Mouse (Mus musculus) MEL (cell line): ENCODE results near the gene Kifc5b. TPM values are rescaled to one million over a fixed set of nuclear protein-coding genes. Genes with fewer than 3 reads are reported as not detected.

Experiments used
- DNase-seq: peaks from one replicate; pipeline ENCODE4 v3.0.0; 2011; ENCODE audit warnings: low read depth, low spot score
- H3K27ac ChIP-seq: 2 replicates; pipeline ENCODE4 v1.5.1; 2012; ENCODE audit warnings: low read depth, mild to moderate bottlenecking, control low read depth, low read length, moderate library complexity; ENCODE audit not compliant: control insufficient read depth
- H3K27me3 ChIP-seq, 2 experiments: fragments of 150-350 bp in 1 of 2; sonication (generic) in 1 of 2; 2 replicates each; pipeline ENCODE4 v1.6.1; 2012; ENCODE audit warnings: low read length in 2 of 2, mild to moderate bottlenecking in 2 of 2, improper control_type of control experiment in 1 of 2, moderate library complexity in 1 of 2; ENCODE audit not compliant: insufficient read depth in 2 of 2, control insufficient read depth in 1 of 2
- H3K36me3 ChIP-seq, 2 experiments: 2 replicates each; pipeline ENCODE4 v1.6.1; 2012 to 2014; ENCODE audit warnings: low read length in 2 of 2, improper control_type of control experiment in 1 of 2, inconsistent platforms in 1 of 2, mild to moderate bottlenecking in 1 of 2; ENCODE audit not compliant: insufficient read depth in 2 of 2, control insufficient read depth in 1 of 2
- H3K4me1 ChIP-seq, 2 experiments: fragments of 150-350 bp in 1 of 2; sonication (generic) in 1 of 2; 2 replicates each; pipeline ENCODE4 v1.6.1; 2012; ENCODE audit warnings: low read length in 2 of 2, improper control_type of control experiment in 1 of 2, mild to moderate bottlenecking in 1 of 2; ENCODE audit not compliant: insufficient read depth in 2 of 2, control insufficient read depth in 1 of 2
- H3K4me3 ChIP-seq, 2 experiments: fragments of 150-350 bp in 1 of 2; sonication (generic) in 1 of 2; 2 replicates each; pipeline ENCODE4 v1.5.1; 2012; ENCODE audit warnings: low read depth in 2 of 2, low read length in 2 of 2, mild to moderate bottlenecking in 2 of 2, moderate library complexity in 2 of 2, control low read depth in 1 of 2, improper control_type of control experiment in 1 of 2; ENCODE audit not compliant: control insufficient read depth in 1 of 2, insufficient read depth in 1 of 2
- H3K79me2 ChIP-seq: 2 replicates; pipeline ENCODE4 v1.6.1; 2012; ENCODE audit warnings: mild to moderate bottlenecking, low read length, moderate library complexity; ENCODE audit not compliant: control insufficient read depth, poor library complexity, insufficient read depth
- H3K9ac ChIP-seq: 2 replicates; pipeline ENCODE4 v1.6.1; 2012; ENCODE audit warnings: low read depth, mild to moderate bottlenecking, control low read depth, low read length, moderate library complexity; ENCODE audit not compliant: control insufficient read depth, poor library complexity, severe bottlenecking
- H3K9me3 ChIP-seq: fragments of 150-350 bp; sonication (generic); replicated peaks from 2 replicates; pipeline ENCODE4 v1.6.1; 2012; ENCODE audit warnings: mild to moderate bottlenecking, low read length, improper control_type of control experiment, moderate library complexity; ENCODE audit not compliant: insufficient read depth
- CHD1 ChIP-seq: IDR thresholded peaks from 2 replicates; pipeline ENCODE4 v1.6.1; 2012; ENCODE audit warnings: low read depth, mild to moderate bottlenecking, inconsistent platforms, low read length, improper control_type of control experiment
- CHD2 ChIP-seq: IDR thresholded peaks from 2 replicates; pipeline ENCODE4 v1.6.1; 2011; ENCODE audit warnings: low read length, improper control_type of control experiment
- E2F4 ChIP-seq: IDR thresholded peaks from 2 replicates; pipeline ENCODE4 v1.6.1; 2011; ENCODE audit warnings: low read depth, low read length, improper control_type of control experiment, borderline replicate concordance
- ELF1 ChIP-seq: IDR thresholded peaks from 2 replicates; pipeline ENCODE4 v1.6.1; 2014; ENCODE audit warnings: low read depth, mild to moderate bottlenecking, inconsistent platforms, low read length, improper control_type of control experiment, moderate library complexity
- EP300 ChIP-seq, 2 experiments: IDR thresholded peaks; 2 replicates each; pipeline ENCODE4 v1.6.1; 2011; ENCODE audit warnings: improper control_type of control experiment in 2 of 2, low read length in 2 of 2, low read depth in 1 of 2, mild to moderate bottlenecking in 1 of 2
- GATA1 ChIP-seq: IDR thresholded peaks from 2 replicates; pipeline ENCODE4 v1.6.1; 2011; ENCODE audit warnings: low read depth, low read length, improper control_type of control experiment
- MAFK ChIP-seq: IDR thresholded peaks from 2 replicates; pipeline ENCODE4 v1.6.1; 2011; ENCODE audit warnings: low read depth, mild to moderate bottlenecking, low read length, improper control_type of control experiment, borderline replicate concordance
- MAX ChIP-seq: IDR thresholded peaks from 2 replicates; pipeline ENCODE4 v1.6.1; 2011; ENCODE audit warnings: low read length, improper control_type of control experiment
- MEF2A ChIP-seq: IDR thresholded peaks from 2 replicates; pipeline ENCODE4 v1.6.1; 2014; ENCODE audit warnings: low read depth, mild to moderate bottlenecking, inconsistent platforms, low read length, improper control_type of control experiment; ENCODE audit not compliant: poor library complexity, insufficient replicate concordance, severe bottlenecking; ENCODE audit errors: extremely low read depth
- MXI1 ChIP-seq: IDR thresholded peaks from 2 replicates; pipeline ENCODE4 v1.6.1; 2011; ENCODE audit warnings: mild to moderate bottlenecking, low read depth, low read length, improper control_type of control experiment
- MYB ChIP-seq: IDR thresholded peaks from 2 replicates; pipeline ENCODE4 v1.6.1; 2011; ENCODE audit warnings: mild to moderate bottlenecking, low read depth, low read length, improper control_type of control experiment
- MYC ChIP-seq: IDR thresholded peaks from 2 replicates; pipeline ENCODE4 v1.6.1; 2011; ENCODE audit warnings: low read depth, mild to moderate bottlenecking, low read length, improper control_type of control experiment, moderate library complexity
- NELFE ChIP-seq: IDR thresholded peaks from 2 replicates; pipeline ENCODE4 v1.6.1; 2011; ENCODE audit warnings: low read depth, low read length, improper control_type of control experiment
- POLR2A ChIP-seq, 2 experiments: IDR thresholded peaks; 2 replicates each; pipeline ENCODE4 v1.6.1; 2011 to 2012; ENCODE audit warnings: low read length in 2 of 2, mild to moderate bottlenecking in 2 of 2, control low read depth in 1 of 2, improper control_type of control experiment in 1 of 2, low read depth in 1 of 2, moderate library complexity in 1 of 2; ENCODE audit not compliant: control insufficient read depth in 1 of 2, insufficient read depth in 1 of 2, poor library complexity in 1 of 2
- POLR2AphosphoS2 ChIP-seq: IDR thresholded peaks from 2 replicates; pipeline ENCODE4 v1.6.1; 2011; ENCODE audit warnings: low read length, improper control_type of control experiment
- POLR2AphosphoS5 ChIP-seq: IDR thresholded peaks from 2 replicates; pipeline ENCODE4 v1.6.1; 2012; ENCODE audit warnings: low read depth, borderline replicate concordance, mild to moderate bottlenecking, inconsistent platforms, low read length, moderate library complexity, mixed read lengths
- RCOR1 ChIP-seq: IDR thresholded peaks from 2 replicates; pipeline ENCODE4 v1.6.1; 2012; ENCODE audit warnings: low read depth, mild to moderate bottlenecking, inconsistent platforms, low read length, improper control_type of control experiment
- SMC3 ChIP-seq: IDR thresholded peaks from 2 replicates; pipeline ENCODE4 v1.6.1; 2011; ENCODE audit warnings: low read depth, low read length, improper control_type of control experiment
- TAL1 ChIP-seq: IDR thresholded peaks from 2 replicates; pipeline ENCODE4 v1.6.1; 2012; ENCODE audit warnings: mild to moderate bottlenecking, inconsistent platforms, low read length, moderate library complexity, mixed read lengths
- TCF12 ChIP-seq: IDR thresholded peaks from 2 replicates; pipeline ENCODE4 v1.6.1; 2014; ENCODE audit warnings: low read depth, mild to moderate bottlenecking, inconsistent platforms, low read length, improper control_type of control experiment, moderate library complexity
- UBTF ChIP-seq: IDR thresholded peaks from 2 replicates; pipeline ENCODE4 v1.6.1; 2012; ENCODE audit warnings: low read depth, mild to moderate bottlenecking, inconsistent platforms, low read length, improper control_type of control experiment, moderate library complexity, borderline replicate concordance; ENCODE audit not compliant: insufficient read depth
- USF1 ChIP-seq: IDR thresholded peaks from 2 replicates; pipeline ENCODE4 v1.6.1; 2014; ENCODE audit warnings: low read depth, mild to moderate bottlenecking, inconsistent platforms, low read length, improper control_type of control experiment, moderate library complexity
- ZC3H11A ChIP-seq: IDR thresholded peaks from 2 replicates; pipeline ENCODE4 v1.6.1; 2012; ENCODE audit warnings: low read depth, mild to moderate bottlenecking, inconsistent platforms, low read length, improper control_type of control experiment
- ZKSCAN1 ChIP-seq: IDR thresholded peaks from 2 replicates; pipeline ENCODE4 v1.6.1; 2012; ENCODE audit warnings: low read depth, mild to moderate bottlenecking, inconsistent platforms, low read length, improper control_type of control experiment, moderate library complexity
- ZMIZ1 ChIP-seq: IDR thresholded peaks from 2 replicates; pipeline ENCODE4 v1.6.1; 2012; ENCODE audit warnings: low read depth, mild to moderate bottlenecking, inconsistent platforms, low read length, improper control_type of control experiment, moderate library complexity
- ZNF384 ChIP-seq: IDR thresholded peaks from 2 replicates; pipeline ENCODE4 v1.6.1; 2012; ENCODE audit warnings: low read depth, mild to moderate bottlenecking, inconsistent platforms, low read length, improper control_type of control experiment
- polyA plus RNA-seq, 2 experiments: library from polyadenylated mRNA; stranded (reverse) in 1 of 2; unstranded in 1 of 2; fragments of >175 nt in 1 of 2; fragments of >200 nt in 1 of 2; gene quantifications; 2 replicates each; pipeline versions ENCODE4 v1.2.1 to v1.2.4; 2012; ENCODE audit warnings: low replicate concordance in 2 of 2, low read depth in 1 of 2; ENCODE audit not compliant: insufficient read length in 2 of 2, insufficient read depth in 1 of 2, missing spikeins in 1 of 2
- total RNA-seq: library from RNA; depleted of rRNA; stranded (reverse); fragments of 300-350 nt; gene quantifications from 2 replicates; pipeline ENCODE4 v1.2.3, GENCODE M21; 2012

The Kifc5b gene
- total and polyA plus RNA-seq, 3 experiments, result 10.6 to 111 (median 45.4) TPM

DNA sequence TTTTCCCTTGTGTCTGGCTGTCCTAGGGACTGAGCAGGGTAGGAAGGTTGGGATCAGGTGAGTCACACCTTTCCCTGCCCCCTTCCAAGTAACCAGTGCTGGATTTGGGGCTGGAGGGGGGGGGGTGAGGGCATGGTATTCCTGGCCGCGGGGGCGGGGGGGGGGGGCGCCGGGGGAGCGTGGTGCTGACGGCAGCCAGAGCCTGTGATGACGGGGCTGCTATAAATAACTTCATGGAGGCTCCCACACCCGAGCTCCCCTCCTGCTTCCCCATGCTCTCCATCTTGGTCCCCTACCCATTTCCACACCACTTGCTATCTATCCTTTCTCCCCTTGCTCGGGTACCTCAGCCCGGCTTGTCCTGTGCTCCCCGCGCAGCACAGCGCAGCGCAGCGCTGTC is 36.8 kb downstream of the Kifc5b start:
- no peaks in the 10 kb centered on the region for H3K27me3 ChIP-seq
- no peak overlapping the region for H3K4me3 ChIP-seq
- no peaks in the 10 kb centered on the region for H3K9me3 ChIP-seq
- H3K79me2 ChIP-seq, result peaks cover 4% of the 10 kb centered on the region
- no peak for TF ChIP-seq CHD2
- TF ChIP-seq MYC, result no peak
- TF ChIP-seq, all 39 proteins: peak for 0
- peaks cover 7 to 43% of the 10 kb centered on the region in 2 experiments; a peak in 3 of 4 replicates for H3K4me1 ChIP-seq
- DNase-seq, result no peak
- H3K36me3 ChIP-seq, result peaks cover 0 to 24% of the 10 kb centered on the region in 2 experiments; a peak in 3 of 4 replicates
- H3K27ac ChIP-seq, result no peak overlapping the region
- no peak overlapping the region for H3K9ac ChIP-seq

DNA sequence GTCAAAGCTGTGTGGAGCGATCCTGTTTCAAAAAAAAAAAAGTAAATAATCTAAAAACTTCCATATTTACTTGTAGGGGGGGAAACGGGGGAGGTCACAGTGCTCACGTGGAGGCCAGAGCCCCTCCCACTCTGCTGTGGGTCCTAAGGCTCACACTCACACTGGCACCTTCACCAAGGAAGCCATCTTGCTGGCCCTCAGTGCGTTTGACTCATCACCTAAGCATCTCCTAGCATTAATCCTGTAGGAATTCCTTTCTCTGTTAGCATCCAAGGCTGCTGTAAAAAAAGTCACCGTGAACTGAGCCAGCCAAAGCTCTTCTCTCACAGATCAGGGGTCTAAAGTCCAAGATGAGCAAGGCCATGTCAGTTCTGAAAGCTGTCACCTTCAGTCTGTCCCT is 39.4 kb downstream of the Kifc5b start:
- 0 out of 2 replicates have a peak, but pooled peaks have one; percentile 16 for TF ChIP-seq ZNF384
- no peak for TF ChIP-seq SMC3
- TF ChIP-seq USF1, result peak; percentile 62
- peak overlapping the region; percentile 99 for H3K27ac ChIP-seq

DNA sequence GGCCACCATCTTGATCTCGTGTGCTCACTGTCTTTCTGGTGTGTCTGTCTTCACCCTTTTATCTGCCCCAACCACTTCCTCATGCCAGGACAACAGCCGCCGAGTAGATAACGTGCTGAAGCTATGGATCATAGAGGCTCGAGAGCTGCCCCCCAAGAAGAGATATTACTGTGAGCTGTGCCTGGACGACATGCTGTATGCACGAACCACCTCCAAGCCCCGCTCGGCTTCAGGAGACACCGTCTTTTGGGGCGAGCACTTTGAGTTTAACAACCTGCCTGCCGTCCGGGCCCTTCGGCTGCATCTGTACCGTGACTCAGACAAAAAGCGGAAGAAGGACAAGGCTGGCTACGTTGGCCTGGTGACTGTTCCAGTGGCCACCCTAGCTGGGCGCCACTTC is 40.0 kb downstream of the Kifc5b start:
- Histone ChIP-seq H3K4me1 (peaks cover 7 to 30% of the 10 kb centered on the region in 2 experiments; a peak in 3 of 4 replicates), H3K79me2 (peaks cover 4% of the 10 kb centered on the region), H3K36me3 (peaks cover 0 to 22% of the 10 kb centered on the region in 2 experiments; a peak in 3 of 4 replicates), H3K9me3 (no peaks in the 10 kb centered on the region), H3K27ac (peak overlapping the region; percentile 99), H3K4me3 (peak overlapping the region; percentile 1 to 51), H3K27me3 (no peaks in the 10 kb centered on the region), H3K9ac (peak overlapping the region; percentile 84)
- DNase-seq, result peak; percentile 93
- TF ChIP-seq POLR2AphosphoS2 (peak; percentile 60; the same call in 1 of the 2 replicates), MYC (peak; percentile 81; the same call in 1 of the 2 replicates), CHD1 (no peak), GATA1 (peak; percentile 95), TCF12 (peak; percentile 84), TAL1 (peak; percentile 85), MYB (no peak), MAX (peak; percentile 86), E2F4 (no peak), EP300 (IDR thresholded peaks at IDR 0.05; ENCODE audit: low read depth in 1 of 2, low read length in 2 of 2) (peak; percentile 89 to 92), POLR2AphosphoS5 (no peak), ELF1 (peak; percentile 71), RCOR1 (peak; percentile 77), POLR2A (IDR thresholded peaks at IDR 0.05; ENCODE audit: control insufficient read depth in 1 of 2, insufficient read depth in 1 of 2, low read depth in 1 of 2, low read length in 2 of 2, poor library complexity in 1 of 2) (peak; percentile 68 to 80), USF1 (no peak), MEF2A (no peak), MAFK (no peak), ZC3H11A (no peak), ZMIZ1 (peak; percentile 72; the same call in 1 of the 2 replicates), CHD2 (no peak), NELFE (peak; percentile 47), UBTF (no peak), MXI1 (peak; percentile 72), ZKSCAN1 (no peak)

More for the DNA sequence above, 39.4 kb downstream of the Kifc5b start:
- Histone ChIP-seq H3K36me3 (peaks cover 0 to 22% of the 10 kb centered on the region in 2 experiments; a peak in 3 of 4 replicates), H3K4me1 (peaks cover 7 to 30% of the 10 kb centered on the region in 2 experiments; a peak in 3 of 4 replicates), H3K4me3 (peak overlapping the region; percentile 32 to 51), H3K79me2 (peaks cover 4% of the 10 kb centered on the region), H3K9me3 (no peaks in the 10 kb centered on the region), H3K9ac (peak overlapping the region; percentile 84), H3K27me3 (no peaks in the 10 kb centered on the region)
- DNase-seq, result no peak
